Mouse (Mus musculus) thymus, adult 2 months (tissue): ENCODE results near the gene Lyrm2. TPM values are rescaled to one million over a fixed set of nuclear protein-coding genes. Genes with fewer than 3 reads are reported as not detected.

Source experiments
- DNase-seq: peaks from one replicate; pipeline ENCODE4 v3.0.0; 2021
- H3K27ac ChIP-seq: fragments of 200-500 bp; 2 replicates; pipeline ENCODE4 v1.5.1; 2012; ENCODE audit warnings: low read length, control low read depth; ENCODE audit not compliant: control insufficient read depth, insufficient read depth
- H3K27me3 ChIP-seq: fragments of 200-500 bp; 2 replicates; pipeline ENCODE4 v1.6.1; 2012; ENCODE audit warnings: mild to moderate bottlenecking, low read length, moderate library complexity, mixed read lengths; ENCODE audit not compliant: control insufficient read depth, insufficient read depth
- H3K36me3 ChIP-seq: fragments of 200-500 bp; 2 replicates; pipeline ENCODE4 v1.6.1; 2012; ENCODE audit warnings: mild to moderate bottlenecking, low read length, moderate library complexity; ENCODE audit not compliant: control insufficient read depth, insufficient read depth
- H3K4me1 ChIP-seq: fragments of 200-500 bp; replicated peaks from 2 replicates; pipeline ENCODE4 v1.6.1; 2012; ENCODE audit warnings: low read length; ENCODE audit not compliant: control insufficient read depth, insufficient read depth
- H3K4me3 ChIP-seq: fragments of 200-500 bp; 2 replicates; pipeline ENCODE4 v1.5.1; 2012; ENCODE audit warnings: mild to moderate bottlenecking, low read length, control low read depth, moderate library complexity; ENCODE audit not compliant: control insufficient read depth, insufficient read depth
- CTCF ChIP-seq: fragments of 200-500 bp; IDR thresholded peaks from 2 replicates; pipeline ENCODE4 v1.5.1; 2012; ENCODE audit warnings: mild to moderate bottlenecking, control low read depth, low read length, moderate library complexity, borderline replicate concordance; ENCODE audit not compliant: control insufficient read depth, poor library complexity, insufficient read depth; ENCODE audit errors: extremely low read depth
- POLR2A ChIP-seq: fragments of 200-500 bp; IDR thresholded peaks from 2 replicates; pipeline ENCODE4 v1.6.1; 2012; ENCODE audit warnings: mild to moderate bottlenecking, low read length, control low read depth, moderate library complexity; ENCODE audit not compliant: control insufficient read depth, poor library complexity, insufficient read depth; ENCODE audit errors: extremely low read depth
- WGBS: fragments of 180-500 bp; shearing (Covaris S2); methylation state at CpG from one replicate; pipeline ENCODE4 v1.1.7; 2018; 5-methylcytosine and 5-hydroxymethylcytosine counted together
- polyA plus RNA-seq: library from polyadenylated mRNA; depleted of rRNA; stranded (reverse); fragments of >200 nt; gene quantifications from 2 replicates; pipeline ENCODE4 v1.2.3, GENCODE M21; 2012; rRNA removed

Lyrm2 gene
- polyA plus RNA-seq: 11.6 and 12.4 TPM in 2 replicates

GRCm38 (mm10) chr4:32799966-32800576, at the start of gene Lyrm2:
Lyrm2 (plus strand) TSS chr4:32800253.
- no peaks in the 10 kb centered on the region for H3K36me3 ChIP-seq
- TF ChIP-seq CTCF: no peak
- peak; percentile 87 for TF ChIP-seq POLR2A
- H3K27me3 ChIP-seq: no peaks in the 10 kb centered on the region
- H3K27ac ChIP-seq: peak within 1 kb of the TSS; percentile 82
- DNase-seq: peak; percentile 83
- peak within 1 kb of the TSS; percentile 94 for H3K4me3 ChIP-seq
- under 1% methylated on average over 53 of the region's 53 CpGs for WGBS
- peaks cover 6% of the 10 kb centered on the region for H3K4me1 ChIP-seq

- no peaks in the 10 kb centered on the region for H3K4me1 ChIP-seq
- DNase-seq: no peak
- WGBS: 98% methylated on average over 1 of the region's 1 CpGs
- no peak overlapping the region for H3K27ac ChIP-seq
- no peaks in the 10 kb centered on the region for H3K27me3 ChIP-seq
- no peak for TF ChIP-seq POLR2A
- no peak for TF ChIP-seq CTCF
- H3K36me3 ChIP-seq: no peaks in the 10 kb centered on the region; the same call in 1 of the 2 replicates
- no peak overlapping the region for H3K4me3 ChIP-seq
Measured at GRCm38 (mm10) chr4:32750711-32751110, 49.3 kb upstream of the Lyrm2 start.

DNA sequence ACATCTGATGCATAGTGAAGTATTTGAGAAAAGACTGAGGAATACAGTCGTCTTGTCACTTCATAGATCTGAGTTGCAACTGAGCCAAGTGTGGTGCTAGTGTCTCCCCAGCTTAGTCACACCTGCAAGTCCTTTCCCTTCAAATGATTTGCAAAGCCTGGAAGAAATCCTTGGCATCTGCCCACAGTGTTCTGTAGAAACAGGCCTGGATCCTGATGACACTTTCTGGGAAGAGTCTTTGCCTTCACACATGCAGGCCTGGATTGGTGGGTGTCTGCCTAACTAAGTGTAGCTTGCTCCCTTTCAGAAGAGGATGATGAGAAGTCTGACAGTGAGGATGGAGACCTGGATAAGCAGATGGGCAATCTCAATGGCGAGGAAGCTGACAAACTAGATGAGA, 42.6 kb upstream of the Lyrm2 start:
- WGBS: 95% methylated on average over 2 of the region's 2 CpGs
- DNase-seq: no peak
- Histone ChIP-seq H3K36me3 (peaks cover 14% of the 10 kb centered on the region; the same call in 1 of the 2 replicates), H3K4me3 (no peak overlapping the region), H3K27me3 (no peaks in the 10 kb centered on the region), H3K27ac (no peak overlapping the region), H3K4me1 (no peaks in the 10 kb centered on the region)
- no peak for TF ChIP-seq CTCF
- no peak for TF ChIP-seq POLR2A

DNA sequence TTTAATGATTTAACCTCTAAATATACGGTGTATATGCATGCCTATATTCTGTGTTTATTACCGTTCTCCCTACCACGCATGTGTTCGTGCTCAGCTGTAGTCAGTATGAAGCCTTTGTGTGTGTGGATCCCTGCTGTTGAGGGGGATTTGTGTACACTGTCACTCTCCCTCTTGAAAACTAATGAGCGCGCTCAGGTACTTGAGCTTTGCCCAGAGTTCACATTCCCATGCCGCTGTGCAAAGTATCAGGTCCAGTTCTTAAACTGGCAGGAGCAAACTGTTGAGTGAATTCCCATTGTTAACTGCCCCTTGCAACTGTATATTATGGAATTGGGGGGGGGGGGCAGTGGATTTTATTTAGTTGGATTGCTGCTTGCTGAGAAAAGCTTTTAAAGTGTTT, 32.6 kb upstream of the Lyrm2 start:
- no peak overlapping the region for H3K4me3 ChIP-seq
- TF ChIP-seq CTCF: no peak
- no peak for TF ChIP-seq POLR2A
- H3K36me3 ChIP-seq: peaks cover 6% of the 10 kb centered on the region; the same call in 1 of the 2 replicates
- H3K27ac ChIP-seq: no peak overlapping the region
- no peak for DNase-seq
- no peaks in the 10 kb centered on the region for H3K27me3 ChIP-seq
- peaks cover 6% of the 10 kb centered on the region for H3K4me1 ChIP-seq
- 97% methylated on average over 7 of the region's 7 CpGs for WGBS

DNA sequence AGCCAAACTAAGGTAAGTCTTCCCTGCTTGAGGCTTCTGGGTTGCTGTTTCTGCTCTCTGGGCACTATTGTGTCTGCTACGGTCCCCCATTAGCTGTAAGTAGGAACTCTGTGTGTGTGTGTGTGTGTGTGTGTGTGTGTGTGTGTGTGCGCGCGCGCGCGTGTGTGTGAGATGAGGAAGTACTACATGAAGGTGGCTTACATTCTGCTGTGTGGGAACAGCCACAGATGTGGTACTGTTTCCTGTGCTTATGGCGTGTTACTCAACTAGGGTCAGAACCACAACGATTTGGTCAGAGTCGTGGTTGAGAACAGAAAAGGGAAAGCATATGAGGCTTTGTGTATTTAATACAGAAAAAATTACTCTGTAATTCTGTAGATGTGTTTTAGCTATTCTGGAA, 32.0 kb upstream of the Lyrm2 start:
- H3K4me3 ChIP-seq: no peak overlapping the region
- TF ChIP-seq POLR2A: no peak
- TF ChIP-seq CTCF: no peak
- no peak overlapping the region for H3K27ac ChIP-seq
- whole genome bisulfite sequencing: 11% methylated on average over 10 of the region's 10 CpGs
- peaks cover 6% of the 10 kb centered on the region for H3K4me1 ChIP-seq
- no peaks in the 10 kb centered on the region for H3K27me3 ChIP-seq
- DNase-seq: peak; percentile 64
- H3K36me3 ChIP-seq: peaks cover under 1% of the 10 kb centered on the region; the same call in 1 of the 2 replicates

DNA sequence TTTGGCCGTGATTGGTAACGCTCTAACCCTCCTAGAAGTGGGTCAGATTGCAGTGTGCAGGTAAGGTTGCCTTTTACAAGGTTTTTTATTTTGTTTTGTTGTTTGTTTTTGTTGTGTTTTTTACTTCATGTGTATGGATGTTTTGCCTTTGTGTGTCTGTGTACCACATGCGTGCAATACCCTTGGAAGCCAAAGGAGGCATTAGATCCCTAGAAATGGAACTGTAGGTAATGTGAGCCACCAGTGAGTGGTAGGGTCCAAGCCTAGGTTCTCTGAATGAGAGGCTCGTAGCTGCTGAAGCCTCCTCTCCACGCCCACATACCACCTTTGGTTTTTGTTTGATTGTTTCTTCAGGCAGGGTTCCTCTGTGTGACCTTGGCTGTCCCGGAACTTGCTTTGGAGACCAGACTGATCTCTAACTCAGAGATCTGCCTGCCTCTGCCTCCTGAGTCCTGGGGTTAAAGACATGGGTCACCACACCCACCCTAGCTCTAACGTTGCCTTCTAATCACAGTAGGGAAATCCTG, 29.7 kb upstream of the Lyrm2 start:
- H3K27me3 ChIP-seq: no peaks in the 10 kb centered on the region
- H3K4me3 ChIP-seq: no peak overlapping the region
- WGBS: 95% methylated on average over 7 of the region's 7 CpGs
- H3K27ac ChIP-seq: no peak overlapping the region
- peaks cover 6% of the 10 kb centered on the region for H3K4me1 ChIP-seq
- no peak for DNase-seq
- TF ChIP-seq POLR2A: no peak
- no peak for TF ChIP-seq CTCF
- no peaks in the 10 kb centered on the region for H3K36me3 ChIP-seq

DNA sequence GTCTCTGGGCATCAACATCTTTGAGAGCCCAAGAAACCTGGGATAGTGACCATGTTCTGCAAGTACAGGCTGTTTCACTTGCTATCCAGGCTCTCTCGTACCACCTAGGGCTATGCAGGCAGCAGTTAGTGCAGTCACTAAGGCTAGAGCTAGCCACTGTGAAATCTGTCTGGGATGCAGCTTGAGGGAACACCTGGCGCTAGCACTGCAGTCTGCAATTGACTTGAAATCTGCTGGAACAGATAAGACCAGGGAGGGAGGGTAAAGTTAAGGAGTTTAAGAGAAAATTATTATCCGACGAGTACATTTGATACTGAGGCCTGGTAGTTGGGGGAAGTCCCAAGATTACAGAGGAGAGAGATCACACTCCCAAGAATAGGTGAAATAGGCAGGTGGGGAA, 20.1 kb upstream of the Lyrm2 start:
- no peak for DNase-seq
- Histone ChIP-seq H3K27me3 (no peaks in the 10 kb centered on the region), H3K4me1 (no peaks in the 10 kb centered on the region), H3K36me3 (no peaks in the 10 kb centered on the region), H3K27ac (no peak overlapping the region), H3K4me3 (no peak overlapping the region)
- 93% methylated on average over 4 of the region's 4 CpGs for WGBS
- TF ChIP-seq POLR2A: no peak
- no peak for TF ChIP-seq CTCF
